Mouse (Mus musculus) MEL (cell line): ENCODE data around the gene Kif24. TPM values are rescaled to one million over a fixed set of nuclear protein-coding genes. Genes with fewer than 3 reads are reported as not detected.

Experiments
- DNase-seq: peaks from one replicate; pipeline ENCODE4 v3.0.0; 2011; ENCODE audit warnings: low read depth, low spot score
- H3K27ac ChIP-seq: 2 replicates; pipeline ENCODE4 v1.5.1; 2012; ENCODE audit warnings: low read depth, mild to moderate bottlenecking, control low read depth, low read length, moderate library complexity; ENCODE audit not compliant: control insufficient read depth
- H3K27me3 ChIP-seq, 2 experiments: fragments of 150-350 bp in 1 of 2; sonication (generic) in 1 of 2; 2 replicates each; pipeline ENCODE4 v1.6.1; 2012; ENCODE audit warnings: low read length in 2 of 2, mild to moderate bottlenecking in 2 of 2, improper control_type of control experiment in 1 of 2, moderate library complexity in 1 of 2; ENCODE audit not compliant: insufficient read depth in 2 of 2, control insufficient read depth in 1 of 2
- H3K36me3 ChIP-seq, 2 experiments: 2 replicates each; pipeline ENCODE4 v1.6.1; 2012 to 2014; ENCODE audit warnings: low read length in 2 of 2, improper control_type of control experiment in 1 of 2, inconsistent platforms in 1 of 2, mild to moderate bottlenecking in 1 of 2; ENCODE audit not compliant: insufficient read depth in 2 of 2, control insufficient read depth in 1 of 2
- H3K4me1 ChIP-seq, 2 experiments: fragments of 150-350 bp in 1 of 2; sonication (generic) in 1 of 2; 2 replicates each; pipeline ENCODE4 v1.6.1; 2012; ENCODE audit warnings: low read length in 2 of 2, improper control_type of control experiment in 1 of 2, mild to moderate bottlenecking in 1 of 2; ENCODE audit not compliant: insufficient read depth in 2 of 2, control insufficient read depth in 1 of 2
- H3K4me3 ChIP-seq, 2 experiments: fragments of 150-350 bp in 1 of 2; sonication (generic) in 1 of 2; 2 replicates each; pipeline ENCODE4 v1.5.1; 2012; ENCODE audit warnings: low read depth in 2 of 2, low read length in 2 of 2, mild to moderate bottlenecking in 2 of 2, moderate library complexity in 2 of 2, control low read depth in 1 of 2, improper control_type of control experiment in 1 of 2; ENCODE audit not compliant: control insufficient read depth in 1 of 2, insufficient read depth in 1 of 2
- H3K79me2 ChIP-seq: 2 replicates; pipeline ENCODE4 v1.6.1; 2012; ENCODE audit warnings: mild to moderate bottlenecking, low read length, moderate library complexity; ENCODE audit not compliant: control insufficient read depth, poor library complexity, insufficient read depth
- H3K9ac ChIP-seq: 2 replicates; pipeline ENCODE4 v1.6.1; 2012; ENCODE audit warnings: low read depth, mild to moderate bottlenecking, control low read depth, low read length, moderate library complexity; ENCODE audit not compliant: control insufficient read depth, poor library complexity, severe bottlenecking
- H3K9me3 ChIP-seq: fragments of 150-350 bp; sonication (generic); replicated peaks from 2 replicates; pipeline ENCODE4 v1.6.1; 2012; ENCODE audit warnings: mild to moderate bottlenecking, low read length, improper control_type of control experiment, moderate library complexity; ENCODE audit not compliant: insufficient read depth
- CTCF ChIP-seq, 3 experiments: IDR thresholded peaks in 2 of 3; conservative IDR thresholded peaks in 1 of 3; 2 replicates each; pipeline ENCODE4 v1.5.1; 2011 to 2012; ENCODE audit warnings: low read length in 3 of 3, low read depth in 2 of 3, mild to moderate bottlenecking in 2 of 3, improper control_type of control experiment in 1 of 3, inconsistent platforms in 1 of 3, mixed read lengths in 1 of 3, moderate library complexity in 1 of 3; ENCODE audit not compliant: control insufficient read depth in 1 of 3, insufficient read depth in 1 of 3, poor library complexity in 1 of 3, severe bottlenecking in 1 of 3
- MAFK ChIP-seq: IDR thresholded peaks from 2 replicates; pipeline ENCODE4 v1.6.1; 2011; ENCODE audit warnings: low read depth, mild to moderate bottlenecking, low read length, improper control_type of control experiment, borderline replicate concordance
- POLR2AphosphoS5 ChIP-seq: IDR thresholded peaks from 2 replicates; pipeline ENCODE4 v1.6.1; 2012; ENCODE audit warnings: low read depth, borderline replicate concordance, mild to moderate bottlenecking, inconsistent platforms, low read length, moderate library complexity, mixed read lengths
- SMC3 ChIP-seq: IDR thresholded peaks from 2 replicates; pipeline ENCODE4 v1.6.1; 2011; ENCODE audit warnings: low read depth, low read length, improper control_type of control experiment
- polyA plus RNA-seq, 2 experiments: library from polyadenylated mRNA; stranded (reverse) in 1 of 2; unstranded in 1 of 2; fragments of >175 nt in 1 of 2; fragments of >200 nt in 1 of 2; gene quantifications; 2 replicates each; pipeline versions ENCODE4 v1.2.1 to v1.2.4; 2012; ENCODE audit warnings: low replicate concordance in 2 of 2, low read depth in 1 of 2; ENCODE audit not compliant: insufficient read length in 2 of 2, insufficient read depth in 1 of 2, missing spikeins in 1 of 2
- total RNA-seq: library from RNA; depleted of rRNA; stranded (reverse); fragments of 300-350 nt; gene quantifications from 2 replicates; pipeline ENCODE4 v1.2.3, GENCODE M21; 2012; rRNA removed

The Kif24 gene
- total and polyA plus RNA-seq, 3 experiments = 11.6 to 13.2 TPM; not detected in 1

DNA sequence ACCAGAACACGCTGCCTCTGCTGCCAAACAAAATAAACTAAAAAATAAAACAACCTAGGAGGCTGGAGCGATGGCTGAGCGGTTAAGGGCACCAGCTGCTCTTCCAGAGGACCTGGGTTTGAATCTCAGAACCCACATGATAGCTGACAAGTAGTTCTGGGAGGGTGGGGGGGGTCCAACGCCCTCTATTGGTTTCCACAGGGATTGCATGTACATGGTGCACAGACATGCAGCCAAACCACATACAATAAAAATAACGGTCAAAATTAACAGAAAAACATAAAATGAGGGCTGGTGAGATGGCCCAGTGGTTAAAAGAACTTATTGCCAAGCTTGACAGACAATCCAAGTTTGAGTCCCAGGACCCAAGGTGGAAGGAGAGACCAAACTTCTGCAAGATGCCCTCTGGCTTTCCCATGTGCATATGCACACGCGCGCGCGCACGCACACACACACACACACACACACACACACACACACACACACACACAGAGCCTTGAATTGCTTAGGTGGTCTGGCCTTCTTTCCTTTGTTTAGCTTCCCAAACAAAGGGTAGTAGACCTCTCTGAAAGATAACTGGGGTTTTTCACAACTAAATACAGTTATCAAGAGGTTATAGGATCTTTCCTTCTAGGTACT, 123.7 kb downstream of the Kif24 start:
- no peak for DNase-seq
- Histone ChIP-seq H3K27ac (no peak overlapping the region), H3K27me3 (no peaks in the 10 kb centered on the region), H3K79me2 (no peaks in the 10 kb centered on the region), H3K36me3 (peaks cover 0 to 4% of the 10 kb centered on the region in 2 experiments; a peak in 1 of 4 replicates), H3K4me1 (peaks cover 0 to 6% of the 10 kb centered on the region in 2 experiments; a peak in 2 of 4 replicates)
- TF ChIP-seq SMC3 (no peak), CTCF (IDR thresholded peaks at IDR 0.05 in 2 of 3, conservative IDR thresholded peaks at IDR 0.05 in 1 of 3; ENCODE audit: control insufficient read depth in 1 of 3, insufficient read depth in 1 of 3, low read depth in 2 of 3, low read length in 3 of 3, poor library complexity in 1 of 3, severe bottlenecking in 1 of 3) (peak; percentile 13 to 53 (median 18); a peak in 4 of 6 replicates), MAFK (no peak), POLR2AphosphoS5 (no peak)
- TF ChIP-seq, all 39 proteins: peak for 1
- Histone ChIP-seq H3K4me3 (no peak overlapping the region), H3K9ac (no peak overlapping the region), H3K9me3 (no peaks in the 10 kb centered on the region)

Other genes with a start within 250 kb of the Kif24 start
- 22.5 and 22.7 TPM in 2 replicates for gene Ubap2, start 189.7 kb downstream of the Kif24 start, total RNA-seq
- gene Ubap2, start 189.7 kb downstream of the Kif24 start, polyA plus RNA-seq = 100 to 1,000 TPM; 127 to 170 TPM
- 24.3 and 25.9 TPM in 2 replicates for gene Dcaf12, start 150.0 kb downstream of the Kif24 start, total RNA-seq
- 10 to 100 TPM in 1 of 2 experiments, not detected in 1; 49.2 TPM for gene Dcaf12, start 150.0 kb downstream of the Kif24 start, polyA plus RNA-seq
- 9.1 and 12.8 TPM in 2 replicates for gene Ubap1, start 115.9 kb downstream of the Kif24 start, total RNA-seq
- 10 to 100 TPM in 1 of 2 experiments, not detected in 1; 15.7 TPM for gene Ubap1, start 115.9 kb downstream of the Kif24 start, polyA plus RNA-seq
- gene Nudt2, start 264 bp upstream of the Kif24 start, total RNA-seq = 19.2 and 20.9 TPM in 2 replicates
- gene Nudt2, start 264 bp upstream of the Kif24 start, polyA plus RNA-seq = 10 to 100 TPM in 1 of 2 experiments, not detected in 1; 25.3 TPM
- 1.2 and 1.5 TPM in 2 replicates for gene AI464131, start 38.2 kb upstream of the Kif24 start, total RNA-seq
- 1 to 10 TPM in 1 of 2 experiments, not detected in 1; 2.2 TPM for gene AI464131, start 38.2 kb upstream of the Kif24 start, polyA plus RNA-seq
- gene 1110017D15Rik, start 52.4 kb upstream of the Kif24 start, total RNA-seq = not detected in 2 replicates
- under 1 TPM in 1 of 2 experiments, not detected in 1; 0.21 TPM for gene 1110017D15Rik, start 52.4 kb upstream of the Kif24 start, polyA plus RNA-seq
- gene Fam219a, start 104.7 kb upstream of the Kif24 start, total RNA-seq = 0.85 and 1.5 TPM in 2 replicates
- gene Fam219a, start 104.7 kb upstream of the Kif24 start, polyA plus RNA-seq = 1 to 10 TPM in 1 of 2 experiments, not detected in 1; 3.8 TPM
- gene Dnaic1, start 104.9 kb upstream of the Kif24 start, total RNA-seq = not detected in 2 replicates
- gene Dnaic1, start 104.9 kb upstream of the Kif24 start, polyA plus RNA-seq = not detected
- 0.19 TPM in 1 of 2 replicates, not detected in the other for gene Enho, start 175.4 kb upstream of the Kif24 start, total RNA-seq
- under 1 TPM in 1 of 2 experiments, not detected in 1; 0.40 TPM for gene Enho, start 175.4 kb upstream of the Kif24 start, polyA plus RNA-seq
- not detected in 2 replicates for gene Cntfr, start 232.2 kb upstream of the Kif24 start, total RNA-seq
- not detected for gene Cntfr, start 232.2 kb upstream of the Kif24 start, polyA plus RNA-seq
- 42.9 and 66.7 TPM in 2 replicates for gene Il11ra1, start 235.1 kb upstream of the Kif24 start, total RNA-seq
- gene Il11ra1, start 235.1 kb upstream of the Kif24 start, polyA plus RNA-seq = 10 to 100 TPM in 1 of 2 experiments, not detected in 1; 44.4 TPM
- 50.4 and 63.5 TPM in 2 replicates for gene Rpp25l, start 248.6 kb upstream of the Kif24 start, total RNA-seq
- gene Rpp25l, start 248.6 kb upstream of the Kif24 start, polyA plus RNA-seq = 10 to 100 TPM in 1 of 2 experiments, not detected in 1; 52.0 TPM